In genomic region chr17:35636363-35636762, GRCm38 (mm10) we compare ENCODE assay signal across 8 mouse cellular contexts. TPM values are rescaled to one million over a fixed set of nuclear protein-coding genes. Genes with fewer than 3 reads are reported as not detected.
DNase-seq lines count a peak whose midpoint lies in the region; ATAC-seq and TF ChIP-seq lines count a peak whose summit lies in the region.
"Had no signal": no experiment of that assay in that cellular context is flagged by ENCODE, and none has a peak within 500 bp of the region (broad histone marks: within the 10 kb centered on the region; RNA-seq: fewer than 3 reads in every experiment).

No protein-coding gene starts in this region.

- no peaks in the 10 kb centered on the region for H3K36me3 ChIP-seq in hindbrain, embryonic 15.5 days
- no peaks in the 10 kb centered on the region for H3K36me3 ChIP-seq in hindbrain, embryonic 12.5 days
- H3K36me3 ChIP-seq in ES-Bruce4 (ENCODE audit: control insufficient read depth, insufficient read depth, low read length, poor library complexity, severe bottlenecking) = no peaks in the 10 kb centered on the region
- H3K36me3 ChIP-seq in lung, embryonic 14.5 days (ENCODE audit: insufficient read depth) = no peaks in the 10 kb centered on the region
- H3K36me3 ChIP-seq: liver, embryonic 15.5 days had no signal

- DNase-seq in 3T3-L1 (ENCODE audit: low read depth, low spot score) = peak; percentile 72
- DNase-seq in embryo, embryonic 10.5 days (ENCODE audit: low spot score) = peak; percentile 49
- DNase-seq in lung, embryonic 14.5 days = peak; percentile 78
- DNase-seq in ovary, postnatal 14 days (ENCODE audit: low spot score) = no peak

- no peak for TF ChIP-seq EP300 in ES-Bruce4 (IDR thresholded peaks at IDR 0.05; ENCODE audit: insufficient read depth, low read depth, low read length)

- TF ChIP-seq CTCF in ES-Bruce4 (IDR thresholded peaks at IDR 0.05; ENCODE audit: low read depth, low read length) = no peak
- TF ChIP-seq CTCF in lung, embryonic 14.5 days (IDR thresholded peaks at IDR 0.05; ENCODE audit: low read depth) = no peak

- peaks cover 7% of the 10 kb centered on the region for H3K4me1 ChIP-seq in hindbrain, embryonic 15.5 days (replicated peaks)
- peaks cover 8% of the 10 kb centered on the region for H3K4me1 ChIP-seq in hindbrain, embryonic 12.5 days
- peaks cover 2% of the 10 kb centered on the region for H3K4me1 ChIP-seq in ES-Bruce4 (ENCODE audit: control insufficient read depth, insufficient read depth, low read length)
- H3K4me1 ChIP-seq in lung, embryonic 14.5 days (ENCODE audit: insufficient read depth) = peaks cover 14% of the 10 kb centered on the region

- H3K27me3 ChIP-seq in hindbrain, embryonic 15.5 days = no peaks in the 10 kb centered on the region
- peaks cover 10% of the 10 kb centered on the region; the same call in 1 of the 2 replicates for H3K27me3 ChIP-seq in hindbrain, embryonic 12.5 days
- H3K27me3 ChIP-seq in ES-Bruce4 (ENCODE audit: control insufficient read depth, insufficient read depth, low read length, poor library complexity, severe bottlenecking) = no peaks in the 10 kb centered on the region
- H3K27me3 ChIP-seq in lung, embryonic 14.5 days (ENCODE audit: insufficient read depth, low read length) = no peaks in the 10 kb centered on the region

- 35% methylated on average over 5 of the region's 5 CpGs for WGBS in hindbrain, embryonic 15.5 days
- WGBS in hindbrain, embryonic 12.5 days = 44% methylated on average over 5 of the region's 5 CpGs
- 29% methylated on average over 5 of the region's 5 CpGs for WGBS in lung, embryonic 14.5 days

- ATAC-seq in hindbrain, embryonic 15.5 days (ENCODE audit: low FRiP score, low read depth) = 0 out of 2 replicates have a peak, but pooled peaks have one; percentile 52
- no peak for ATAC-seq in hindbrain, embryonic 12.5 days (ENCODE audit: low FRiP score)
- no peak for ATAC-seq in lung, embryonic 14.5 days (ENCODE audit: insufficient read depth)

- no peak overlapping the region for H3K9ac ChIP-seq in hindbrain, embryonic 15.5 days
- H3K9ac ChIP-seq in hindbrain, embryonic 12.5 days = no peak overlapping the region
- H3K9ac ChIP-seq in ES-Bruce4 (ENCODE audit: low read depth, poor library complexity, severe bottlenecking) = 0 out of 2 replicates have a peak overlapping the region, but pooled peaks have one; percentile 4
- H3K9ac ChIP-seq in lung, embryonic 14.5 days = no peak overlapping the region
- H3K9ac ChIP-seq: liver, embryonic 15.5 days had no signal

- peak overlapping the region; percentile 84; the same call in 1 of the 2 replicates for H3K4me2 ChIP-seq in hindbrain, embryonic 15.5 days
- H3K4me2 ChIP-seq in hindbrain, embryonic 12.5 days (replicated peaks) = no peak overlapping the region
- peak overlapping the region; percentile 69 for H3K4me2 ChIP-seq in lung, embryonic 14.5 days

- H3K9me3 ChIP-seq in hindbrain, embryonic 15.5 days = no peaks in the 10 kb centered on the region
- H3K9me3 ChIP-seq in hindbrain, embryonic 12.5 days (replicated peaks) = no peaks in the 10 kb centered on the region
- H3K9me3 ChIP-seq in ES-Bruce4 (replicated peaks; ENCODE audit: control insufficient read depth, insufficient read depth, low read length, poor library complexity, severe bottlenecking) = no peaks in the 10 kb centered on the region
- no peaks in the 10 kb centered on the region for H3K9me3 ChIP-seq in lung, embryonic 14.5 days (ENCODE audit: low read depth, low read length)
- H3K9me3 ChIP-seq: liver, embryonic 15.5 days had no signal

- no peak overlapping the region for H3K27ac ChIP-seq in hindbrain, embryonic 15.5 days (replicated peaks)
- H3K27ac ChIP-seq in hindbrain, embryonic 12.5 days = no peak overlapping the region
- H3K27ac ChIP-seq in ES-Bruce4 (ENCODE audit: insufficient read depth, low read length) = no peak overlapping the region
- peak overlapping the region; percentile 77 for H3K27ac ChIP-seq in lung, embryonic 14.5 days (ENCODE audit: low read depth)
- H3K27ac ChIP-seq: liver, embryonic 15.5 days had no signal

- H3K4me3 ChIP-seq in hindbrain, embryonic 15.5 days = peak overlapping the region; percentile 44; the same call in 1 of the 2 replicates
- H3K4me3 ChIP-seq in hindbrain, embryonic 12.5 days = no peak overlapping the region
- H3K4me3 ChIP-seq in ES-Bruce4 (ENCODE audit: low read depth, low read length) = peak overlapping the region; percentile 44
- no peak overlapping the region for H3K4me3 ChIP-seq in lung, embryonic 14.5 days (ENCODE audit: low read depth, low read length)

- TF ChIP-seq POLR2A in ES-Bruce4 (IDR thresholded peaks at IDR 0.05; ENCODE audit: insufficient read depth, low read length) = peak; percentile 65

RNA-seq across cellular contexts. Expression of gene Mucl3, which starts 7.1 kb away (rescaled TPM):
- polyA plus RNA-seq in hindbrain, embryonic 15.5 days (2015; fragmentation: Nextera tagmentation; extraction: Ambion mirVana) = 0.17 TPM in 1 of 2 replicates, not detected in the other
- 0.15 and 0.20 TPM in 2 replicates for polyA plus RNA-seq in hindbrain, embryonic 12.5 days (2016; fragmentation: Nextera tagmentation; extraction: Ambion mirVana)
- polyA plus RNA-seq in ES-Bruce4 (2011; ENCODE audit: insufficient read depth, insufficient read length, low read depth, missing spikeins) = 1.3 and 2.5 TPM in 2 replicates
- 1.0 and 1.4 TPM in 2 replicates for polyA plus RNA-seq in lung, embryonic 14.5 days (2014; fragmentation: Nextera tagmentation; extraction: Ambion mirVana)

RNA-seq across cellular contexts. Expression of gene Gm9573, which starts 9.9 kb away (rescaled TPM):
- not detected in 2 replicates for polyA plus RNA-seq in hindbrain, embryonic 15.5 days (2015; fragmentation: Nextera tagmentation; extraction: Ambion mirVana)
- not detected in 2 replicates for polyA plus RNA-seq in hindbrain, embryonic 12.5 days (2016; fragmentation: Nextera tagmentation; extraction: Ambion mirVana)
- polyA plus RNA-seq in ES-Bruce4 (2011; ENCODE audit: insufficient read depth, insufficient read length, low read depth, missing spikeins) = not detected in 2 replicates
- polyA plus RNA-seq in lung, embryonic 14.5 days (2014; fragmentation: Nextera tagmentation; extraction: Ambion mirVana) = not detected in 2 replicates
- polyA plus RNA-seq: liver, embryonic 15.5 days had no signal

RNA-seq across cellular contexts. Expression of gene Vars2, which starts 31.0 kb away (rescaled TPM):
- polyA plus RNA-seq in hindbrain, embryonic 15.5 days (2015; fragmentation: Nextera tagmentation; extraction: Ambion mirVana) = 15.9 and 17.8 TPM in 2 replicates
- polyA plus RNA-seq in hindbrain, embryonic 12.5 days (2016; fragmentation: Nextera tagmentation; extraction: Ambion mirVana) = 16.5 and 16.9 TPM in 2 replicates
- polyA plus RNA-seq in ES-Bruce4 (2011; ENCODE audit: insufficient read depth, insufficient read length, low read depth, missing spikeins) = 35.2 and 41.1 TPM in 2 replicates
- 22.4 and 24.1 TPM in 2 replicates for polyA plus RNA-seq in lung, embryonic 14.5 days (2014; fragmentation: Nextera tagmentation; extraction: Ambion mirVana)

RNA-seq across cellular contexts. Expression of gene Sfta2, which starts 35.0 kb away (rescaled TPM):
- polyA plus RNA-seq in hindbrain, embryonic 15.5 days (2015; fragmentation: Nextera tagmentation; extraction: Ambion mirVana) = 0.44 and 0.59 TPM in 2 replicates
- not detected in 2 replicates for polyA plus RNA-seq in hindbrain, embryonic 12.5 days (2016; fragmentation: Nextera tagmentation; extraction: Ambion mirVana)
- polyA plus RNA-seq in ES-Bruce4 (2011; ENCODE audit: insufficient read depth, insufficient read length, low read depth, missing spikeins) = not detected in 2 replicates
- polyA plus RNA-seq in lung, embryonic 14.5 days (2014; fragmentation: Nextera tagmentation; extraction: Ambion mirVana) = 61.3 and 64.3 TPM in 2 replicates
- polyA plus RNA-seq: liver, embryonic 15.5 days had no signal

RNA-seq across cellular contexts. Expression of gene Gtf2h4, which starts 37.2 kb away (rescaled TPM):
- polyA plus RNA-seq in hindbrain, embryonic 15.5 days (2015; fragmentation: Nextera tagmentation; extraction: Ambion mirVana) = 23.7 and 24.8 TPM in 2 replicates
- 34.7 and 37.7 TPM in 2 replicates for polyA plus RNA-seq in hindbrain, embryonic 12.5 days (2016; fragmentation: Nextera tagmentation; extraction: Ambion mirVana)
- 80.7 and 105 TPM in 2 replicates for polyA plus RNA-seq in ES-Bruce4 (2011; ENCODE audit: insufficient read depth, insufficient read length, low read depth, missing spikeins)
- 47.4 and 49.3 TPM in 2 replicates for polyA plus RNA-seq in lung, embryonic 14.5 days (2014; fragmentation: Nextera tagmentation; extraction: Ambion mirVana)

Comparison
In these comparisons a context has a peak if more than half of its experiments do, and no peak if none do; other contexts are left out.
1. H3K4me3 ChIP-seq: peak in hindbrain, embryonic 15.5 days (single experiment) and ES-Bruce4 (single experiment); none in hindbrain, embryonic 12.5 days (single experiment) and lung, embryonic 14.5 days (single experiment).